Mouse (Mus musculus) embryonic facial prominence, embryonic 15.5 days (tissue): Measurements from ENCODE around the gene Fxyd7. TPM values are rescaled to one million over a fixed set of nuclear protein-coding genes. Genes with fewer than 3 reads are reported as not detected.

Experiments used
- ATAC-seq: fragments of 200-750 bp; cut with Nextera tagmentation; 2 replicates; pipeline ENCODE4 v1.8.0; 2017; ENCODE audit warnings: low read depth, moderate TSS enrichment; ENCODE audit not compliant: insufficient number of reproducible peaks, low FRiP score, low TSS enrichment
- H3K27ac ChIP-seq: fragments of 300-500 bp; sonication (generic); replicated peaks from 2 replicates; pipeline ENCODE4 v1.5.1; 2015; ENCODE audit warnings: mild to moderate bottlenecking, inconsistent platforms
- H3K27me3 ChIP-seq: fragments of 300-500 bp; sonication (generic); 2 replicates; pipeline ENCODE4 v1.6.1; 2015; ENCODE audit warnings: inconsistent platforms
- H3K36me3 ChIP-seq: fragments of 300-500 bp; sonication (generic); 2 replicates; pipeline ENCODE4 v1.6.1; 2015; ENCODE audit warnings: mild to moderate bottlenecking, inconsistent platforms
- H3K4me1 ChIP-seq: fragments of 300-500 bp; sonication (generic); 2 replicates; pipeline ENCODE4 v1.6.1; 2015; ENCODE audit warnings: inconsistent platforms
- H3K4me2 ChIP-seq: fragments of 300-500 bp; sonication (generic); replicated peaks from 2 replicates; pipeline ENCODE4 v1.6.1; 2015; ENCODE audit warnings: mild to moderate bottlenecking, inconsistent platforms
- H3K4me3 ChIP-seq: fragments of 300-500 bp; sonication (generic); replicated peaks from 2 replicates; pipeline ENCODE4 v1.5.1; 2015; ENCODE audit warnings: mild to moderate bottlenecking, inconsistent platforms
- H3K9ac ChIP-seq: fragments of 300-500 bp; sonication (generic); 2 replicates; pipeline ENCODE4 v1.6.1; 2015; ENCODE audit warnings: inconsistent platforms
- H3K9me3 ChIP-seq: fragments of 300-500 bp; sonication (generic); replicated peaks from 2 replicates; pipeline ENCODE4 v1.6.1; 2016; ENCODE audit warnings: inconsistent platforms
- WGBS: fragments of 180-500 bp; shearing (Covaris S2); methylation state at CpG from one replicate; pipeline ENCODE4 v1.1.7; 2015; 5-methylcytosine and 5-hydroxymethylcytosine counted together
- polyA plus RNA-seq: library from polyadenylated mRNA; unstranded; fragments of >200 nt; fragmentation: Nextera tagmentation; extraction: Ambion mirVana; gene quantifications from 2 replicates; pipeline ENCODE4 v1.2.1, GENCODE M21; 2015

Gene Fxyd7
- polyA plus RNA-seq, 1 experiment from 2014 or later: 12.3 TPM

DNA sequence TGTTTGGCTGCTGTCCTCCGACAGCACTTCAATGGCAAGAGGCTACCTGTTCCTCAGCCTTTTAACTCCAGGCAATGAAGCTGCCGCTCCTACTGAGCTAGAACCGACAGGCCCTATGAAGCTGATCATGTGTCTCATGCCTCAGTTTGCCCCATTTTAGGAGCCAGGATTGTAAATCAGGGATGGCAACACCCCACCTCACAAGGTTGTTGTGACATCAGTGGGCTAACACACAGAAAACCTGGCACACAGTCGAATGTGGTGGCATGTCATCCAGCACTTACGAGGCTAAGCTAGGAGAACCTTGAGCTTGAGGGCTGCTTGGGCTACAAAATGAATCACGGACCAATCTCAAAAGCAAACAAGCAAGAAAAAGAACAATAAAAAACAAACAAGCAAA, 6.9 kb upstream of the Fxyd7 start:
- Histone ChIP-seq H3K36me3 (no peaks in the 10 kb centered on the region), H3K27me3 (peaks cover 9% of the 10 kb centered on the region; the same call in 1 of the 2 replicates), H3K4me1 (peaks cover 23% of the 10 kb centered on the region), H3K27ac (no peak overlapping the region), H3K4me2 (no peak overlapping the region), H3K4me3 (no peak overlapping the region), H3K9me3 (no peaks in the 10 kb centered on the region), H3K9ac (no peak overlapping the region)
- WGBS: 79% methylated on average over 6 of the region's 6 CpGs
- ATAC-seq: no peak

DNA sequence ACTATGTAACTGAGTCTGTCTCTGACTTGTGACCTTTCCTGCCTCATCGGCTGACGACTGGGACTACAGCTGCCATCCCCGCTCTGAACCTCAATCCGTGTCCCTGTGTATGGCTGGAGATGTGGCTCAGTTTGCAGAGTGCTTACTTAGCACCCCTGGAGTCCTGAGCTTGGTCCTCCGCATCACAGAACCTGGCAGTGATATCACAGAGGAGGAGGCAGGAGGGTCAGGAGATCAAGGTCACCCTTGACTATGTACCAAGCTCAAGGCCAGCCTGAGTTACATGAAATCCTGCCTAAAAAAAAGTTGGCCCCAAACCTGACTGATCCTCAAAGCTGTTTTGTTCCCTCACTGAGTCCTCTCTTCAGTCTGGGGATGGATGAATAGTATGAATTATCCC, 6.5 kb upstream of the Fxyd7 start:
- no peak for ATAC-seq
- WGBS: 67% methylated on average over 5 of the region's 5 CpGs
- no peaks in the 10 kb centered on the region for H3K36me3 ChIP-seq

DNA sequence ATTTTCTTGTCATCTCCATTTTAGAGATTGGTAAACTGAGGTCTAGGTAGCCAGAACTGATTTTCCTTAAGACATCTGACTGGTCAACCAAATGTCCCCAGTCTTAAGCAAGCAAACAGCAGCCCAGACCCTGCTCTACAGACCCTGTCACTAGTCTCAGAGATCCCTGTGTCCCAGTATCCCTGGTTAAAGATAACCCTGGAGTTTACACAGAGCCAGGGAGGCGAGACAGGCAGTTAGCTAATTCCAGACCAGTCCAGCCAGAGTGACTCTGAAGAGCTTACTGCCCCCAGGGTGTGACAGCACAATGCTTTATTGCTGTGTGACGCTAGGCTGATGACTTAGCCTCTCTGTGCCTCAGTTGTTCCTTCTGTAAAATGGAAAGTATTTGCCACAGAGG, 5.8 kb upstream of the Fxyd7 start, which contains the start of gene Fxyd1:
TSS of gene Fxyd1 (minus strand) at position 129 of the 400 bp plus-strand sequence.
- Histone ChIP-seq H3K9ac (no peak within 1 kb of the TSS), H3K4me3 (no peak within 1 kb of the TSS), H3K4me1 (peaks cover 35% of the 10 kb centered on the region), H3K27ac (peak within 1 kb of the TSS; percentile 58), H3K4me2 (no peak within 1 kb of the TSS), H3K27me3 (peaks cover 21% of the 10 kb centered on the region), H3K36me3 (no peaks in the 10 kb centered on the region), H3K9me3 (no peaks in the 10 kb centered on the region)
- 79% methylated on average over 2 of the region's 2 CpGs for WGBS
- no peak for ATAC-seq

More for the DNA sequence above, 6.5 kb upstream of the Fxyd7 start:
- Histone ChIP-seq H3K9me3 (no peaks in the 10 kb centered on the region), H3K4me1 (peaks cover 28% of the 10 kb centered on the region), H3K27me3 (peaks cover 14% of the 10 kb centered on the region), H3K4me3 (no peak overlapping the region), H3K27ac (no peak overlapping the region), H3K4me2 (no peak overlapping the region), H3K9ac (no peak overlapping the region)

DNA sequence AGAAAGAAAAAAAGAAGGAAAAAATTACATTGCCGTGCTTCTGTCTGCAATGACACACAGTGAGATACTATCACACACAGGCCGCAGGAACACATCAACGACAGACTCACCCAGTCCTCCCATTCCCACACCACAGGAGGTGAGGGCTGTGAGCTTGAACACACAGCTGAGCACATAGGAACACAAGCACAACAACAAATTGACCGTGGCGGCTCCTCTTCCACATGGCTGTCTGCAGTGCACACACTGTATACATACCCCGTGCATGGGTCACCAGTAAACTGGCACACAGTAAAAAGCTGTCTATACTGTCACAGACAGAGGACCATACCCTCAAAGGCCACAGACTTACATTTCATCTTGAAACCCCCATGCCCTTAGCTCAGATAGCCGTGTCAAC, 5.2 kb upstream of the Fxyd7 start:
- H3K36me3 ChIP-seq: no peaks in the 10 kb centered on the region
- no peak overlapping the region for H3K27ac ChIP-seq
- no peak overlapping the region for H3K4me3 ChIP-seq
- H3K9ac ChIP-seq: no peak overlapping the region
- ATAC-seq: no peak
- no peak overlapping the region for H3K4me2 ChIP-seq
- H3K27me3 ChIP-seq: peaks cover 27% of the 10 kb centered on the region
- WGBS: 73% methylated on average over 7 of the region's 7 CpGs
- H3K4me1 ChIP-seq: peaks cover 41% of the 10 kb centered on the region
- H3K9me3 ChIP-seq: no peaks in the 10 kb centered on the region

DNA sequence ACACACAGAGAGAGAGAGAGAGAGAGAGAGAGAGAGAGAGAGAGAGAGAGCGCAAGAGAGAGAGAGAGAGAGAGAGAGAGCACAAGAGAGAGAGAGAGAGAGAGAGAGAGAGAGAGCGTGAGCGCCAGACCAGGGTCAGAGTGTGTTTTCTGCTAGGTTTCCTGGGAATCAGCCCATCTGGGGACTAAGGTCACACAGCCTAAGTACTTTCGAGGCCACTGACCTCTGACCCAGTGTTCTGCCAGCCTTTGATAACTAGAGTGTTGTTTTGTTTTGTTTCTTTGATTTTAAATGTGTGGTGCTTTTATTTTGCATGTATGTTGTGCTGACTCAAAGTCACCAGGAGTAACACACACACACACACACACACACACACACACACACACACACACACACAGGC, 4.6 kb upstream of the Fxyd7 start:
- 39% methylated on average over 3 of the region's 4 CpGs for WGBS
- Histone ChIP-seq H3K4me2 (0 out of 2 replicates have a peak overlapping the region, but pooled peaks have one; percentile 45), H3K4me3 (no peak overlapping the region; the same call in 1 of the 2 replicates), H3K9me3 (no peaks in the 10 kb centered on the region), H3K4me1 (peaks cover 47% of the 10 kb centered on the region), H3K36me3 (no peaks in the 10 kb centered on the region), H3K27me3 (peaks cover 32% of the 10 kb centered on the region), H3K27ac (peak overlapping the region; percentile 58), H3K9ac (no peak overlapping the region)
- no peak for ATAC-seq

DNA sequence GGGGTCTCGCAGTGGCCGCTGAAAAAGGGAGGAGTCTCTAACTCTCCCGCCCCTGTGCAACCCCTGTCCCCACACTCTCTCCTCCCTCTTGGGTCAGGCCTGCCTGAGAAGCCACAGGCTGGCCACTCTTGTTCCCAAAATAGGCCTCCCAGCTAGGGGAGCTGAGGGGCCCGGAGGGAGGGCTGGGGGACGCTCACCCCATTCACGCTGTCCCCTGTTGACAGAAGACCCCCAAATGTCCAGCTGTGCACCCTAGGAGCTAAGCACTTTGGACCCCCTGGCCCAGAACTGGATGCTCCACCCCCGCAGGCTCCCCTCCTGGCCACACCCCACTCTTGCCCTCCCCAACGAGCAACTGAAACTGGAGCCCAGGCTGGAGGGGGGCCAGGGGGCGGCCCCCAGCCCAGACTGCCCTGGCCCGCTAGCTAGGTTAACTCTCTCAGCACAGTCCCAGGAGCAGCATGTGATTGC, 4.1 kb upstream of the Fxyd7 start:
- 6% methylated on average over 10 of the region's 10 CpGs for WGBS
- H3K4me1 ChIP-seq: peaks cover 51% of the 10 kb centered on the region

DNA sequence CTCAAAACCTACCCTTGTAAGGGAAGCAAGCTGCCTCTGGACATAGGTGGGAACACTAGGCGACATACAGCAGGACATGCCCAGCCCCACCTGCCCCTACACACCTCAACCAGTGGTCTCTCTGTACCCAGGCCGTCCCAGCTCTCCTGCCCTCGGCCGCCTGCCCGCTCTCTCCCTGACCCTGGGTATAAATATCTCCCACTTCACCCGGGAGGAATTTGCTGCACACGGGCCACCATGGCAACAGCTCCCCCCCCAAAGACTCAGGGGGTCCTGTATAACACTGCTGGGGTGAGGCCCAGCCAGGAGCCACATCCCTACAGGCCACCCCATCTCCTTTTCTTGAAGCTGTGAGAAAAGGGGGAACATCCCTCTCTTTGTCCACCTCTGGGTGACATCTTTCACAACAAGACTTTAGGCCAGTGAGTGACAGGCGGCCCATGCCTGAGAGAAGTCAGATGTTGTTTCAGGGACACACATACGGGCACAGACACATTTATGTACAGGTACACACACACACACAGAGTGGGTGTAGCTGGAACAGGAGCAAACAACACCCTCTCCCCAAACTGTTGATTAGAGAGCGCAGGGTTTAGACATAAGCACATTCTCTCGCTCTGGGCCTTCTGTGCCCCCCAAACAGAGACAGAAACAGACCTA, 3.5 kb upstream of the Fxyd7 start:
- H3K4me3 ChIP-seq: peak overlapping the region; percentile 33
- no peak for ATAC-seq
- H3K9me3 ChIP-seq: no peaks in the 10 kb centered on the region
- peak overlapping the region; percentile 52 for H3K27ac ChIP-seq
- no peaks in the 10 kb centered on the region for H3K36me3 ChIP-seq
- H3K9ac ChIP-seq: no peak overlapping the region
- peak overlapping the region; percentile 45 for H3K4me2 ChIP-seq
- peaks cover 57% of the 10 kb centered on the region for H3K4me1 ChIP-seq
- H3K27me3 ChIP-seq: peaks cover 43% of the 10 kb centered on the region
- WGBS: 44% methylated on average over 11 of the region's 11 CpGs

More for the DNA sequence above, 4.1 kb upstream of the Fxyd7 start:
- H3K9ac ChIP-seq: no peak overlapping the region
- H3K36me3 ChIP-seq: no peaks in the 10 kb centered on the region
- H3K9me3 ChIP-seq: no peaks in the 10 kb centered on the region
- H3K4me3 ChIP-seq: peak overlapping the region; percentile 33
- peak overlapping the region; percentile 45 for H3K4me2 ChIP-seq
- H3K27me3 ChIP-seq: peaks cover 37% of the 10 kb centered on the region
- ATAC-seq: peak; percentile 88
- peak overlapping the region; percentile 52 for H3K27ac ChIP-seq

DNA sequence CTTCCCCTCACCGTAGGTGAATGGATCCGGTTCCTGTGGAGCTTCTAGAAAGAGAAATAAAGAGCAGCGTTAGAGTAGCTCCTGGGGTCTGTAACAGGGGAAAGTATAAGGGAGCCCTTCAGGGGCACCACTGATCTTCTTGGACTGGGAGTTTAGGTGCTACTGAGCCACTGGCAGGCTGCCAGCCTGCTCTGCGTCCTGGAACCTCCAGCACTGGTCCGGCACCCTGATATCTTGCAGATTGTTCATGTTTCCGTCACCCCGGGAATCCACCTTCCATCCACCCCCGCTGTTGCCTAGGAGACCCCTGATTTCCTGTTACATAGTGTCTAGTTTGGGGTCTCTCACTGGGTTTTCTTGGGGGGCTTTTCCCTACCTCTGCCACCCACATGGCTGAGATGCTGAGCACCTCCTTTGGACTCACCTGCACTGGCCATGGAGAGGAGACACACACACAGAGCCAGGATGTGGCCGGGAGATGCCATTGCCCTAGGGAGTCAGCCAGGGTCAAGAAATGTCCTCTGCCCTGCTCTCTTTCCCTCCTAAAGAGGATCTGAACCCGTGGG, 2.7 kb upstream of the Fxyd7 start:
- Histone ChIP-seq H3K9ac (no peak overlapping the region), H3K27me3 (peaks cover 50% of the 10 kb centered on the region), H3K9me3 (no peaks in the 10 kb centered on the region), H3K36me3 (no peaks in the 10 kb centered on the region), H3K4me2 (peak overlapping the region; percentile 45), H3K27ac (0 out of 2 replicates have a peak overlapping the region, but pooled peaks have one; percentile 12), H3K4me1 (peaks cover 58% of the 10 kb centered on the region), H3K4me3 (no peak overlapping the region)
- ATAC-seq: no peak
- 32% methylated on average over 10 of the region's 10 CpGs for WGBS

DNA sequence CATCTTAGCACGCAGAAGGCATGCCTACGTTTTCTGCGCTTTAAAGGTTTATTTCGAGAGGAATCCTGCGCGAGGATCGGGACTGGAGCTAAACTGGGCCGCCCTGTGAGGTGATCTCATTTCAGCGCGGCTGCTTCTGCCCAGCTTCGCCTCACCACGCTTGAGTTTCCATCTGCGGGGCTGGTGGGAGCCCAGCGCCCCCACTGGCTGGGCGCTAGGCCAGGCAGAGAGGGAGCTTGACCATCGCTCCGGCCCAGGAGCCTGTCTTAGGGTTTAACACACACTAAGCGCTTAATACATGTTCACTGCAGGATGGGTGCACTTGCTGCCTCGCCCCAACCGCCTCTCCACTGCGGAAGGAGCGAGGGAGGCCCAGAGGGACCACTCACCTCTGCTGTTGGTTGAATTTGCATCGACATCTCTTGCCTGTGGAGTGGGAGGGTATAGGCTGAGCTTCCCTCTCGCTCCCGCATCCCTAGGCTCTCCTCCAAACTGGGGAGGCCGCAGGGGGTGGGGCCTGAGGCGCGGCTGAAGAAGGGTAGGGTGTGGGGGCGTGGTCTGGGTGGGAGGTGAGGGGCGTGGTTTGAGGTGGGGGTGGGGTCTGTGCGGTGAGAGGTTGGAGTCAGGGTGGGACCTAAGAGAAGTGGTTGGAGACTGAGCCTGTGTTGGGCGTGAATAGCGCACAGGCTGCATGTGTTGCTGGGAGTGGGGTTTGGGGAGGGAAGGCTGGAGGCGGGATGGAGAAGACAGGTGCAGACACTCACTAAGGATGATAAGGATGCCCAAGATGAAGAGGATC, 1.6 kb upstream of the Fxyd7 start:
- Histone ChIP-seq H3K4me2 (peak overlapping the region; percentile 46), H3K4me3 (peak overlapping the region; percentile 17), H3K4me1 (peaks cover 57% of the 10 kb centered on the region), H3K36me3 (no peaks in the 10 kb centered on the region), H3K9ac (no peak overlapping the region), H3K27me3 (peaks cover 56% of the 10 kb centered on the region), H3K27ac (no peak overlapping the region), H3K9me3 (no peaks in the 10 kb centered on the region)
- WGBS: 3% methylated on average over 34 of the region's 34 CpGs
- ATAC-seq: no peak

DNA sequence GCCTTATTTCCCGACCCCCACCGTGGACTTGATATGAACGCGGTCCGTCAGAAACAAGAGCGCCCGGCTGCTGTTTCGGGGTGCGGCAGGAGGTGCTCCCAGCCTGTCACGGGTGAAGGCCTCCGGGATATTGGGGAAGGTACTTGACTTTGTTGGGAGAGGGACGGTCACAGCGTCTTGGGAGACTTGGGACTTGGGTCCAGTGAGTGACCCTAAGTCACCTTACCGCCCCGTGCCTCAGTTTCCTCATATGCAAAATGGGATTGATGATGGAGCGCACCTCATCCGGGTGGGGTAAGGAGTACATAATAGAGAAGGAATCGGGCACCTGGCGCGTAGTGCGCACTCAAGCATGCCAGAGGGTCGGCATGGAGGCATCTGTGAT, 976 bp upstream of the Fxyd7 start:
- peaks cover 57% of the 10 kb centered on the region for H3K4me1 ChIP-seq
- H3K4me2 ChIP-seq: peak overlapping the region; percentile 46
- peaks cover 56% of the 10 kb centered on the region for H3K27me3 ChIP-seq
- peak overlapping the region; percentile 17 for H3K4me3 ChIP-seq
- no peak overlapping the region for H3K9ac ChIP-seq
- H3K27ac ChIP-seq: no peak overlapping the region
- H3K9me3 ChIP-seq: no peaks in the 10 kb centered on the region
- ATAC-seq: no peak
- no peaks in the 10 kb centered on the region for H3K36me3 ChIP-seq
- WGBS: 5% methylated on average over 22 of the region's 22 CpGs

DNA sequence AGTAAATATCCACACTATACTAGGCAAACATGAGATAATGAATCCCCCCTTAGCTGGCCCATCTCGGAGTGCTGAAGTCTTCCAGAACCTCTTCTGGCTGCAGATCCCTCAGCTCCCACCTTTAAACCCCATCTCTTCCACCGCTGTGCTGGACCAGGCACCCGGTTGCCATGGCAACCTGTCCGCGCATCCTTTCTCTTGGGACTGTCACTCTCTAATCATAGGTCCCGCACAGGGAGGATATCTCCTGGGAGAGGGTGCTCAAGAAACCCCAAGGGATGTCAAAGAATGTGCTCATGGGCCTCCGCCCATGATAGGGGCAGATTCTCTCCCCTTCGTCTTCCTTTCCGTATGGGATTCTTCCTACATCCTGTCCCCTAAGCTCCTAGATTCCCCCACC, 346 bp downstream of the Fxyd7 start:
- WGBS: 2% methylated on average over 9 of the region's 9 CpGs
- no peak overlapping the region for H3K27ac ChIP-seq
- H3K4me3 ChIP-seq: peak overlapping the region; percentile 17
- ATAC-seq: no peak
- H3K9me3 ChIP-seq: no peaks in the 10 kb centered on the region
- peaks cover 57% of the 10 kb centered on the region for H3K4me1 ChIP-seq
- peaks cover 56% of the 10 kb centered on the region for H3K27me3 ChIP-seq
- no peak overlapping the region for H3K9ac ChIP-seq
- no peaks in the 10 kb centered on the region for H3K36me3 ChIP-seq
- H3K4me2 ChIP-seq: peak overlapping the region; percentile 46
